Comparison of ENCODE assay signal across 11 mouse cellular contexts in the genomic region with DNA sequence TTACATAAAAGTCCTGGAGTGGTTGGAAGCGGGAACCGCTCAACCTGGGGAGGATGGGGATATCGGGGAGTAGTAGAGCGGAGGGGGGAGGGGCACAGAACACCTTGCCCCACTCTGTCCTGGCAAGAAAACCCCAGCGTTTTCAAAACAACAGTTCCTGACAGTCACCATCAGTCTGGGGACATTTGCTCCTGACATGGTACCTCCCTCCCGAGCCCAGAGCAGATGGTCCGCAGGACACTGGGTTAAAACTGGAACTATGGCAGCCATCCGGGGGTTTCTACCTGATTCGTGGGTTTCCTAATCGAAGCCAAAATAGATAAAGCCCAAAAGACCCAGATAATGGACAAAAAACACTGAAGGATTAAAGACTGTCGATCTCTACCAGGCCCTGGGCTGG. TPM values are rescaled to one million over a fixed set of nuclear protein-coding genes. Genes with fewer than 3 reads are reported as not detected.
"Had no signal": no experiment of that assay in that cellular context is flagged by ENCODE, and none has a peak within 500 bp of the region (broad histone marks: within the 10 kb centered on the region; RNA-seq: fewer than 3 reads in every experiment).

No protein-coding gene starts in this region.

- H3K9ac ChIP-seq: limb, embryonic 13.5 days; liver, embryonic 14.5 days; midbrain, embryonic 12.5 days; neural tube, embryonic 15.5 days had no signal

- H3K4me2 ChIP-seq: limb, embryonic 13.5 days; midbrain, embryonic 12.5 days; neural tube, embryonic 15.5 days had no signal

- H3K4me3 ChIP-seq: limb, embryonic 13.5 days; midbrain, embryonic 12.5 days; myocyte; neural tube, embryonic 15.5 days had no signal

- DNase-seq: kidney, adult 11 months; kidney, postnatal 14 days; left cerebral cortex, postnatal 4 days; lung, adult 18-20 months; retina, postnatal 1 day had no signal

- H3K27ac ChIP-seq: limb, embryonic 13.5 days; liver, embryonic 14.5 days; midbrain, embryonic 12.5 days; neural tube, embryonic 15.5 days had no signal

- H3K9me3 ChIP-seq: limb, embryonic 13.5 days; midbrain, embryonic 12.5 days; neural tube, embryonic 15.5 days had no signal

- H3K36me3 ChIP-seq: limb, embryonic 13.5 days had no signal

RNA-seq across cellular contexts. Expression of gene Celf5, which starts 21.6 kb away (rescaled TPM):
- total RNA-seq: liver, adult 2 months had no signal
- polyA plus RNA-seq: liver, adult 2 months had no signal

RNA-seq across cellular contexts. Expression of gene S1pr4, which starts 39.0 kb away (rescaled TPM):
- polyA plus RNA-seq: myocyte had no signal
